In genomic region chr7:141669097-141669496, GRCm38 (mm10) we compare ENCODE assay signal across 13 mouse cellular contexts. TPM values are rescaled to one million over a fixed set of nuclear protein-coding genes. Genes with fewer than 3 reads are reported as not detected.
A peak's percentile ranks its signal among the peaks of the same experiment; 100 is the strongest.
DNase-seq lines count a peak whose midpoint lies in the region; TF ChIP-seq lines count a peak whose summit lies in the region.
"Not testable (repeated sequence)": the region's sequence is repeated elsewhere in the genome, so short reads cannot be mapped to it uniquely, and the experiment has no call there.
"Had no signal": no experiment of that assay in that cellular context is flagged by ENCODE, and none has a peak within 500 bp of the region (broad histone marks: within the 10 kb centered on the region; RNA-seq: fewer than 3 reads in every experiment).

No protein-coding gene starts in this region.

- H3K79me2 ChIP-seq in MEL (ENCODE audit: control insufficient read depth, insufficient read depth, low read length, poor library complexity) = not testable (repeated sequence)

- not testable (repeated sequence) for H3K9ac ChIP-seq in MEL (ENCODE audit: control insufficient read depth, low read depth, low read length, poor library complexity, severe bottlenecking)

- not testable (repeated sequence) for H3K27me3 ChIP-seq in MEL (ENCODE audit: control insufficient read depth in 1 of 2, insufficient read depth in 2 of 2, low read length in 2 of 2)

- DNase-seq in MEL (ENCODE audit: low read depth, low spot score) = peak; percentile 41
- peak; percentile 9 for DNase-seq in MEL-GATA-1-ER (ENCODE audit: extremely low read depth, low read depth)
- peak; percentile 8 for DNase-seq in gastrocnemius, adult 2 months

- not testable (repeated sequence) for H3K4me1 ChIP-seq in MEL (ENCODE audit: control insufficient read depth in 1 of 2, insufficient read depth in 2 of 2, low read length in 2 of 2)

- not testable (repeated sequence) for TF ChIP-seq EP300 in MEL (IDR thresholded peaks at IDR 0.05; ENCODE audit: low read depth in 1 of 2, low read length in 2 of 2)

- TF ChIP-seq CTCF in MEL (IDR thresholded peaks at IDR 0.05 in 2 of 3, conservative IDR thresholded peaks at IDR 0.05 in 1 of 3; ENCODE audit: control insufficient read depth in 1 of 3, insufficient read depth in 1 of 3, low read depth in 2 of 3, low read length in 3 of 3, poor library complexity in 1 of 3, severe bottlenecking in 1 of 3); gastrocnemius, adult 2 months (IDR thresholded peaks at IDR 0.05): not testable (repeated sequence)

- TF ChIP-seq POLR2A in MEL (IDR thresholded peaks at IDR 0.05; ENCODE audit: control insufficient read depth in 1 of 2, insufficient read depth in 1 of 2, low read depth in 1 of 2, low read length in 2 of 2, poor library complexity in 1 of 2) = not testable (repeated sequence)

- TF ChIP-seq RAD21 in MEL (IDR thresholded peaks at IDR 0.05; ENCODE audit: low read depth, low read length) = not testable (repeated sequence)

- not testable (repeated sequence) for H3K36me3 ChIP-seq in MEL (ENCODE audit: control insufficient read depth in 1 of 2, insufficient read depth in 2 of 2, low read length in 2 of 2)

- H3K4me3 ChIP-seq in MEL (ENCODE audit: control insufficient read depth in 1 of 2, insufficient read depth in 1 of 2, low read depth in 2 of 2, low read length in 2 of 2); gastrocnemius, adult 2 months: not testable (repeated sequence)

- H3K27ac ChIP-seq in MEL (ENCODE audit: control insufficient read depth, low read depth, low read length); gastrocnemius, adult 2 months: not testable (repeated sequence)

- H3K9me3 ChIP-seq in MEL (replicated peaks; ENCODE audit: insufficient read depth, low read length) = not testable (repeated sequence)

- intact Hi-C loops in gastrocnemius, adult 2 months (cut with DNase I) = loop anchor here (5.0 kb wide), 1 partner anchor 142 kb away; no protein-coding TSS in a partner anchor

TF ChIP-seq in MEL, 35 proteins besides CTCF, POLR2A, EP300 and RAD21:
- peak; percentile 95 for TF ChIP-seq TBP (IDR thresholded peaks at IDR 0.05; ENCODE audit: low read depth, low read length)

RNA-seq across cellular contexts. Expression of gene Muc6, which starts 14.0 kb away (rescaled TPM):
- 0.04 TPM in 1 of 2 replicates, not detected in the other for total RNA-seq in MEL (2012; rRNA removed)
- under 1 TPM in 1 of 2 experiments, not detected in 1; 0.19 TPM for polyA plus RNA-seq in MEL (2012; ENCODE audit: insufficient read depth in 1 of 2, insufficient read length in 2 of 2, low read depth in 1 of 2, low replicate concordance in 2 of 2, missing spikeins in 1 of 2)
- total RNA-seq in gastrocnemius, adult 2 months (2021) = not detected
- total RNA-seq: adrenal gland, adult 18-20 months; adrenal gland, adult 2 months; adrenal gland, adult 8-10 months; adrenal gland, postnatal 14 days; adrenal gland, postnatal 25 days; adrenal gland, postnatal 36 days had no signal
- polyA plus RNA-seq: G1E had no signal

RNA-seq across cellular contexts. Expression of gene Muc2, which starts 21.0 kb away (rescaled TPM):
- total RNA-seq in MEL (2012; rRNA removed) = not detected in 2 replicates
- under 1 TPM in 1 of 2 experiments, not detected in 1; 0.04 TPM for polyA plus RNA-seq in MEL (2012; ENCODE audit: insufficient read depth in 1 of 2, insufficient read length in 2 of 2, low read depth in 1 of 2, low replicate concordance in 2 of 2, missing spikeins in 1 of 2)
- under 1 TPM in 1 of 2 experiments, not detected in 1; 0.08 TPM for total RNA-seq in gastrocnemius, adult 2 months (2021)
- total RNA-seq: CH12.LX had no signal
- polyA plus RNA-seq: activated CD4-positive, CD25-positive, alpha-beta regulatory T cell, adult 4 months; CD4-positive, CD25-positive, alpha-beta regulatory T cell, adult 4 months; G1E had no signal
